Mouse (Mus musculus) CD4-positive, CD25-positive, alpha-beta regulatory T cell, adult 9 weeks (primary cell): ENCODE results near the gene Gm14137. TPM values are rescaled to one million over a fixed set of nuclear protein-coding genes. Genes with fewer than 3 reads are reported as not detected.

Experiments
- polyA plus RNA-seq: library from polyadenylated mRNA; unstranded; fragments of 100-300 nt; shearing (Covaris generic); gene quantifications from one replicate; pipeline ENCODE4 v1.2.1, GENCODE M21; 2017

Gene Gm14137
- polyA plus RNA-seq, result 1.1 TPM

GRCm38 (mm10) chr2:119173991-119174651, at the start of gene Gm14137:
Gene Gm14137 (plus strand): TSS chr2:119174509.

GRCm38 (mm10) chr2:119156681-119157572, 17.4 kb upstream of the Gm14137 start, which contains the start of gene Rmdn3:
Gene Rmdn3 (minus strand): TSS chr2:119157034.

GRCm38 (mm10) chr2:119166901-119167865, 7.1 kb upstream of the Gm14137 start, which contains the start of gene Gchfr:
Gene Gchfr (plus strand): TSS chr2:119167773.

GRCm38 (mm10) chr2:119208344-119209175, 34.3 kb downstream of the Gm14137 start, which contains the start of the genes Zfyve19 and Dnajc17:
Gene Zfyve19 (plus strand): TSS chr2:119208617.
Gene Dnajc17 (minus strand): TSS chr2:119208795.

Other genes with a start within 250 kb of the Gm14137 start
- gene Chst14, start 248.0 kb upstream of the Gm14137 start, polyA plus RNA-seq, result 3.0 TPM
- 27.4 TPM for gene Ccdc32, start 145.1 kb upstream of the Gm14137 start, polyA plus RNA-seq
- gene Rpusd2, start 139.7 kb upstream of the Gm14137 start, polyA plus RNA-seq, result 2.5 TPM
- gene Knl1, start 127.4 kb upstream of the Gm14137 start, polyA plus RNA-seq, result 2.3 TPM
- 6.8 TPM for gene Rad51, start 61.7 kb upstream of the Gm14137 start, polyA plus RNA-seq
- 30.7 TPM for gene Rmdn3, start 17.5 kb upstream of the Gm14137 start, polyA plus RNA-seq
- gene Gchfr, start 6.7 kb upstream of the Gm14137 start, polyA plus RNA-seq, result not detected
- gene Zfyve19, start 34.1 kb downstream of the Gm14137 start, polyA plus RNA-seq, result 57.0 TPM
- 24.1 TPM for gene Dnajc17, start 34.3 kb downstream of the Gm14137 start, polyA plus RNA-seq
- not detected for gene Ppp1r14d, start 55.4 kb downstream of the Gm14137 start, polyA plus RNA-seq
- gene Spint1, start 62.9 kb downstream of the Gm14137 start, polyA plus RNA-seq, result not detected
- gene Rhov, start 96.8 kb downstream of the Gm14137 start, polyA plus RNA-seq, result 0.21 TPM
- 20.2 TPM for gene Vps18, start 114.2 kb downstream of the Gm14137 start, polyA plus RNA-seq
- not detected for gene Dll4, start 151.3 kb downstream of the Gm14137 start, polyA plus RNA-seq
- 0.16 TPM for gene Chac1, start 176.7 kb downstream of the Gm14137 start, polyA plus RNA-seq